Mouse (Mus musculus): Measurements from ENCODE around the gene Mark1.

- no peak for TF ChIP-seq CTCF (IDR thresholded peaks at IDR 0.05; ENCODE audit: low read depth)
- no peak for TF ChIP-seq EP300 (IDR thresholded peaks at IDR 0.05; ENCODE audit: low read depth)
Observed at GRCm38 (mm10) chr1:184983751-184984150, 15.6 kb downstream of the Mark1 start.
